Mouse (Mus musculus): ENCODE results near the gene Nol6.

Nol6 gene

DNA sequence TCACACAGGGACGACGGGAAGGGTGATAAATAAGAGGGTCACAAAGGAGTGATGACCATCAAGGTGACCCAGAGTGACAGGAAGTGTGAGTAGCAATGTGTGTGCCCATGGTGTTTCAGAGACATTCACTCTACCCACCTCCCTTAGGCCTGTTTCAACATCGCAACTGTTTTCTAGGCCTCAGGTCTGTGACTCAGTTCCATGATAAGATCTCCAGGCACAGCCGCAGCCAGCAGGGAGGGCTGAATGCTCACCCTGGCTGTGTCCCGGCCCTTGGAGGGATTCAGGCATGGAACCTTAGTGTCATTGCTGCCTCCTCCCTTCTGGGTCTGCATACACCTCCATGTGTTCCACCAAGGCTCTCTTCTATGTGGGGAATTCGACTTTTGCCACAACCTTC lies 45.5 kb downstream of the Nol6 start:
- DNase-seq = no peak

- DNase-seq = no peak
These were observed 49.8 kb downstream of the Nol6 start for GRCm38 (mm10) chr4:41074461-41074860.

DNA sequence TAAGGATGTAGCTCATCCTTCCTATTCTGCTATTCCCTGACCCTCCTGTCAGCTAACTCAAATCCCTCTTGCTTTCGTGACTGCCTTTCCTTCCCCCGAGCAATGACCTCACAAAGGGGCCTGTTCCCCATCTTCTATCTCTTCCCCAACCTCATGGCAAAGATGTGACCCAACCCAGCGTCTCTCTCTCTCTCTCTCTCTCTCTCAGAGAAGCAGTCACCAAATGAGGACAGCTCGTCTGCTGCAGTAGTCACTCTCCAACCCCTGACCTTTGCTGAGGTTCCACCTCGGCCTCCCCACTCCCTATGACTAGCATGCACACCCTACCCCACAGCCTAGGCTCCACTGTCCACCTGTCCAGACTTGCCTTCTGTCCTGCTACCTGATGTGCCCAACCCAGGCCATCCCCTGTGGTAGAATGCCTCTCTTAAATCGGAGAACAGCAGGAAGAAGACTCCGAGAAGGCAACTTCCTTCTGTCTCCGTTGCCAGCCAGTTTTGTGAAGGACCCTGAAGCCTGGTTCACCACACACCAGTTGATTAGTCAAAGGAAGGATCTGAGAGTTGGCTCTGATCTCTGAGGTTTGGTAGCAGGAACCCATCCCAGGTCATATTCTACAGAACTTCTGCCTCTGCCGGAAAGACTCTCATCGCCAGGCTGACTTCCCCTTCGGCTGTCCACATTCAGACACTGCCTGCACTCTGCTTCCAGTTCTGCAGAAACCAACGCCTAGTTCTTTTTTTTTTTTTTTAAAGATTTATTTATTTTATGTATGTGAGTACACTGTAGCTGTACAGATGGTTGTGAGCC lies 51.0 kb downstream of the Nol6 start:
- no peak for DNase-seq

DNA sequence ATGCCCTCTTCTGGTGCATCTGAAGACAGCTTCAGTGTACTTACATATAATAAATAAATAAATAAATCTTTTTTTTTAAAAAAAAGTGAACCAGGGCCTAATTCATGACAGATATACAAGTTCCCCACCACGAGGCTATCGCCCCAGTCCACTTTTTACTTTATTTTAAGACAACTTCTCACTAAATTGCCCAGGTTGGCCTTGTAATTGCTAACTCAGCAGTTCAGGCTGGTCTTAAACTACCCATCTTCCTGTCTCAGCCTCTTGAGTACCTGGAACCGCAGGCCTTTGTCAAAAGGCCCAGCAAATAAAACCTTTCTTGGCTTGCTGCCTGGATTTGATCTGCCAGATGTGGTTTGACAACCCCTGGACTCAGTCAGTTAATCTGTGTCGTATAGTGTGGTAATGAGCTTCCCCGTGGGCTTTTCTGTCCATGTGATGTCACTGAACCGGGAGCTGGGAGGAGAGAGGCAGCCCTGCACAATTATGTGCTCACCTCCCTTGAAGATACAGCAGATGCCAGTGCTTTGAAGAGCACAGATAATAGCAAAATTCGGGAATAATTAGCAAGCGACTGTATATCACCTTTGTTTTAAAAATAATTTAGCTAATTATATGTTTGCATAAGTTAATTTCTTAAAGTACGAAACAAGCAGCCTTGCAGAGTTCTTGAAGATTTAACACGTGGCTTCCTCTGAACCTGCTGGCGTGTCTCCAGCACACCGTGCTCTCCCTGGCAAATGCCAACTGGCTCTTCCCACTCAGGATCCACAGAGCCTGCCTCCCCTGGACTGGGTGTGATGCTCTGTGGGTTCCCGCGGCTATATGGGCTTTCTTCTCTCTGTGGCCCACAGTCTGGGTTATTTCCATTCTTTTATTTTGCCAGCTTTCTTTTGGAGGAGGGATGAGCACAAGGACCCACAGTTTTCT lies 52.5 kb downstream of the Nol6 start:
- DNase-seq = no peak

- DNase-seq = no peak
These were observed 59.1 kb downstream of the Nol6 start for GRCm38 (mm10) chr4:41065196-41065595.
